Mouse (Mus musculus) left cerebral cortex, postnatal 36 days (tissue): ENCODE measurements around the gene Map3k10. TPM values are rescaled to one million over a fixed set of nuclear protein-coding genes. Genes with fewer than 3 reads are reported as not detected.
"Not testable (repeated sequence)": the region's sequence is repeated elsewhere in the genome, so short reads cannot be mapped to it uniquely, and the experiment has no call there.

Experiments used
- DNase-seq, 2 experiments: peaks; one replicate each; pipeline ENCODE4 v3.0.0; 2021 to 2022; ENCODE audit warnings: low spot score in 2 of 2, mixed read lengths in 1 of 2
- intact Hi-C: fragments of 180-260 bp; cut with DNase I; formaldehyde crosslinking; loops from one replicate; pipeline ENCODE4 v1.15.1; 2025
- total RNA-seq, 2 experiments: library from RNA; stranded (reverse); gene quantifications; 2 replicates each; pipeline ENCODE4 v1.2.3; 2021

Gene Map3k10
- total RNA-seq, 2 experiments from 2014 or later: 213 to 246 TPM

GRCm38 (mm10) chr7:27657824-27658395 is 16.5 kb downstream of the Map3k10 start:
- intact Hi-C loops: no loop called here
- peak in 1 of 2 experiments; percentile 58 for DNase-seq

DNA sequence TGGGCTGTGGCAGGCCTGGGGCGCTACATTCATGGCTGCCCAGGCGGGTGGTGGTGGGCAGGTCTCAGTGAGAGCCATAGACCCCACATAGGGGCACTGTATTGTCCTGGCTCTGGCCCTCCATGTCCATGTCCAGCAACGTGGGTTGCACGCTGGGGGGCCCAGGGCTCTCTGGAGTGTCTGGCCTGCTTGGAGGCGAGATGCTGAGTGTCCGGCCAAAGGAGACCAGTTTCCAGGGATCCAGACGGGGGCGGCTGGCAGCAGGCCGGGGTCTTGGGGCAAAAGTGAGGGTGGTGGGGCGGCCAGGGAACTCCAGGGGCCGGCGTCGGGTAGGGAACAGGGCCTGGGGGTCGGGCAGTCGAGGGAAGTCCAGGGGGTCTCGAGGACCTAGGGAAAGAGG is 17.8 kb downstream of the Map3k10 start:
- no peak for DNase-seq
- intact Hi-C loops: no loop called here

DNA sequence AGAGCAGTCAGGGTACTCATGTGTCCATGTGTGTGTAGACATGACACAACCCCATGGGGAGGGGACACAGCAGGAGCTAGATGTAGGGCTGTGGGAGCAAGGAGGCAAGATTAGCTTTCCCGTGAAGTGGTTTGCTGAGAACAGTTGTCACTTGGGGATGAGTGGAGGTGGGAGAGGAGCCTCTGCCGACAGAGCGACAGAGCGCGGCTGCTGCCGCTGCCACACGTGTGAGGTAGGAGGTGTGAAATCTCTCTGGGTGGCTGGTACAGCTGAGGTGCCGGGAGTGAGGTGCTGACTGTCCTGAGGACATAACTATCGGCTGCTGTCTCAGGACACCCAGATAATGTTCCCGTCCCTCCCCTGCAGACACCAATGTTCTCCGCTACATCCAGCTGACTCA is 18.9 kb downstream of the Map3k10 start:
- intact Hi-C loops: no loop called here
- peak; percentile 66 to 71 for DNase-seq

DNA sequence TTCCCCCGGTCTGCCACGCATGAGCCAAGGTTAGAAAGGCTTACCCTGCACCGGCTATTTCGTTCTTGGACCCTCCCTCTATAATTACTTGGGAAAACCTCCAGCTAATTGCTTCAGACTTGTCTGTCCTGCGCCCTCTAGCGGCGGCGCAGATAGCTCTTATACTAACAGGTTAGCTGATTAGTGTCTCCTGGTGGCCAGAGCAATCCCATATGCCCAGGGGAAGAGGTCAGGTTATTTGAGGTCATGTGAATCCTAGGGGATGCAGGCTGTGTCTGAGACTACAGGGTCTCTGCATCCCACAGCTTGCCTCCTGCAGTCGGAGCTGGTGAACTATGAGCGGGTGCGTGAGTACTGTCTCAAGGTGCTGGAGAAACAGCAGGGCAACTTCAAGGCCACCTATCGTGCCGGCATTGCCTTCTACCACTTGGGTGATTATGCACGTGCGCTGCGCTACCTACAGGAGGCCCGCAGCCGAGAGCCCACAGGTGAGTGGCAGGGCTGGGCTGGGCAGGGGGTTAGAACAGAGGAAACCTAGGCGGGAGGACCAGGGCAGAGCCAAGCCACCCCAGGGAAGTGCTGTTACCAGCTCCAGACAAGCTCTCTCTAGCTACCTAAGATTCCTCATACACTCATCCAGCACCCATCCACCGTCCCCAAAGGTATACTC is 19.7 kb downstream of the Map3k10 start:
- peak; percentile 66 to 73 for DNase-seq
- intact Hi-C loops: loop anchor here (5.0 kb wide), 2 partner anchors 77 to 513 kb away; partner anchors contain the start of gene Fbl

DNA sequence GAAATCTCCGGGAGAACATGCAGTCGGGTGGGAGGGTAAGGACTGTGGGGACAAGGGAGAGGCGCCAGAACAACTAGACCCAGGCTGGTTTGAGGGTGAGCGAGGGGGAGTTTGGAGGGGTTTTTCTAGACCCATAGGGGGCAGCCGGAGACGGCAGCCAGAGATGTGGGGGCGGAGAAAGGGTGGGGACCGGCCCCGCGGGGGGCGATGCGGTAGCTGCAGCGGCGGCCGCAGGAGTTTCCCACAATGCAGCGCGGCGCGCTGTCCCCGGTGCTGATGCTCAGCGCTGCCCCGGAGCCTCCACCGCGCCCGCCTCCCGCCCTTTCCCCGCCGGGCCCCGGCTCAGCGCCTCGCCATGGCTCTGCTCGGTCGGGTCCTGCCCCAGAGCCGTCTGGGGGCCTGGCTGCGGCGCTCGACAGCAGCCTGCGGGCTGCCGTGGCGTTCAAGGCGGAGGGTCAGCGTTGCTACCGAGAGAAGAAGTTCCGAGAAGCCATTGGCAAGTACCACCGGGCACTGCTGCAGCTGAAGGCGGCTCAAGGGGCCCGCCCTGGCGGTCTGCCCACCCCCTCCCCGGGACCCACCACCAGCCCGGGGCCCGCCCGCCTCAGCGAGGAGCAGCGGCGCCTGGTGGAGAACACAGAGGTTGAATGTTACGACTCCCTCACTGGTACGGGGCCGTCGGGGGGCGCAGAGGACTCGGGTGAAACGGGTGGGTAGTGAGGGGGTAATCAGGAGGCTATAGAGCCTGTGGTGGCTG is 20.5 kb downstream of the Map3k10 start, which contains the start of gene Ttc9b:
Gene Ttc9b (plus strand): TSS at position 235 of the 757 bp plus-strand sequence.
- intact Hi-C loops: loop anchor here (1.0 to 5.0 kb wide), 4 partner anchors 53 to 513 kb away; partner anchors contain the start of genes Akt2 and Fbl
- peak; percentile 85 to 89 for DNase-seq

DNA sequence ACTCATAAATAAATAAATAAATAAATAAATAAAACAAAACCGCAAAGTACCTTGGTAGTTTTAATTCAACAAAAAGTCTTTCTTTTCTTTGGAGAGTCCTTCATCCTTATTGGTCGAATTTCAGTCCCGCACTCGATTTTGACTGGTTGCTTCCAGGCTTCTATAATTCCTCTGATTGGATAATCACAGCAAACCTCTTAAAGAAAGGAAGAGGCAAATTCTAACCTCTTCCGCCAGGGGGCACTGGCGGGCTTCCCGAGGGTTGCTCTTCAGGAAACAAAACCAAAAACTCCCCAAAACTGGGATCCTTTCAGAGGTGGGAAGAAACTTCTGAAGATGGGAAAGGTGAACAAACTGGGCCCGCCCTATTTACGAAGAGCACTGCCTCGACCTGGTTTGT is 23.4 kb downstream of the Map3k10 start:
- peak; percentile 72 for DNase-seq
- intact Hi-C loops: loop anchor here (1.0 to 5.0 kb wide), 3 partner anchors 34 to 516 kb away; partner anchors contain the start of gene Fbl

GRCm38 (mm10) chr7:27649723-27650122 is 24.7 kb downstream of the Map3k10 start:
- intact Hi-C loops: loop anchor here (5.0 kb wide), 2 partner anchors 72 to 518 kb away; partner anchors contain the start of gene Fbl
- DNase-seq: no peak

GRCm38 (mm10) chr7:27647281-27648002 is 27.0 kb downstream of the Map3k10 start:
- intact Hi-C loops: no loop called here
- DNase-seq: no peak

DNA sequence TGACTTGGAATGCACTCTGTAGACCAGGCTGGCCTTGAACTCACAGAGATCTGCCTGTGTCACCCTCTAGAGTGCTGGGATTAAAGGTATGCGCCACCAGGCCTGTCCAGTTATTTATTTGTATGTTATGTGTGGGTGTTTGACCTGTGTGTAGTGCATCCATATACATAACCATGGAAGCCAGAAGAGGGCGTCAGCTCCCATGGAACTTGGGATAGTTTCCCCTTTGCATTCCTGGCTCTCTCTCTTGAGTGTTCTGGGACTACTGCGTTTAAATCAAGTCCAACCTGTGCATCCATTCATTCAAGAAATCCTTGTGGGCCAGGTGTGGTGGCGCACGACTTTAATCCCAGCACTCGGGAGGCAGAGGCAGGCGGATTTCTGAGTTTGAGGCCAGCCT is 27.9 kb downstream of the Map3k10 start:
- DNase-seq: no peak
- intact Hi-C loops: no loop called here

GRCm38 (mm10) chr7:27644471-27644870 is 29.9 kb downstream of the Map3k10 start:
- DNase-seq: no peak
- intact Hi-C loops: no loop called here

GRCm38 (mm10) chr7:27635094-27635493 is 39.3 kb downstream of the Map3k10 start:
- DNase-seq, intact Hi-C loops: not testable (repeated sequence)

DNA sequence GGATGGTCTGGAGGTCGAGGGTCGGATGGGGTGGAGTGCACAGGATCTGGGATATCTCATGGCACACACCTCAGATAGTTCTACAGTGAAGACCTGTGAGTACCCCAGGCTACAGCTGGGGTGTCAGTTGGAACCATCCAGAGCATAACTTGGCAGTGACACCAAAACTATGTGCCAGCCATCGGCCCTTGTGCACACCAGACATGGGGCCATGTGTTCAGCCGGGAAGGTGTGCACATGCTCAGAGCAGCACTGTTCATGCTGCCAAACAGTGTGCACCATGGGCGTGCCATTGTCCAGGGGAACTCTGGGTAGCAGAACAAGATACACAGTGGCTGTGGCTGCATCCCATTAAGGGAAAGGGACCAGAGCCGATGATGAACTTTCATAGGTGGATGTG is 39.7 kb downstream of the Map3k10 start:
- intact Hi-C loops: no loop called here
- no peak for DNase-seq

- intact Hi-C loops: no loop called here
- no peak for DNase-seq
These were observed 41.2 kb downstream of the Map3k10 start for GRCm38 (mm10) chr7:27633166-27633565.

GRCm38 (mm10) chr7:27631439-27631838 is 43.0 kb downstream of the Map3k10 start:
- intact Hi-C loops: no loop called here
- DNase-seq: no peak

- intact Hi-C loops, DNase-seq: not testable (repeated sequence)
These were observed 45.6 kb downstream of the Map3k10 start for GRCm38 (mm10) chr7:27628816-27629215.

- intact Hi-C loops: no loop called here
- DNase-seq: no peak
These were observed 46.2 kb downstream of the Map3k10 start for GRCm38 (mm10) chr7:27628190-27628589.

GRCm38 (mm10) chr7:27627707-27628106 is 46.7 kb downstream of the Map3k10 start:
- intact Hi-C loops: no loop called here
- no peak for DNase-seq

GRCm38 (mm10) chr7:27624967-27625366 is 49.4 kb downstream of the Map3k10 start:
- no peak for DNase-seq
- intact Hi-C loops: no loop called here

- no peak for DNase-seq
- intact Hi-C loops: no loop called here
These were observed 52.2 kb downstream of the Map3k10 start for GRCm38 (mm10) chr7:27622234-27622633.

- intact Hi-C loops: no loop called here
- DNase-seq: no peak
These were observed 53.4 kb downstream of the Map3k10 start for GRCm38 (mm10) chr7:27621028-27621427.
